Mouse (Mus musculus) myocyte (in vitro differentiated cells): ENCODE measurements around the gene Wdr66. TPM values are rescaled to one million over a fixed set of nuclear protein-coding genes. Genes with fewer than 3 reads are reported as not detected.

Experiments used
- H3K27me3 ChIP-seq: one replicate; pipeline ENCODE4 v1.6.1; 2011; ENCODE audit not compliant: control insufficient read depth, insufficient read depth, insufficient read length
- H3K36me3 ChIP-seq: one replicate; pipeline ENCODE4 v1.6.1; 2011; ENCODE audit not compliant: control insufficient read depth, insufficient read depth
- H3K4me2 ChIP-seq: one replicate; pipeline ENCODE4 v1.6.1; 2011; ENCODE audit warnings: low read depth, control low read depth
- H3K4me3 ChIP-seq: one replicate; pipeline ENCODE4 v1.5.1; 2011; ENCODE audit warnings: mild to moderate bottlenecking, control low read depth, moderate library complexity
- H3K79me2 ChIP-seq: one replicate; pipeline ENCODE4 v1.6.1; 2011; ENCODE audit not compliant: control insufficient read depth, insufficient read depth
- H3ac ChIP-seq: one replicate; pipeline ENCODE4 v1.6.1; 2011; ENCODE audit not compliant: control insufficient read depth, insufficient read length
- E2F4 ChIP-seq: IDR thresholded peaks from one replicate; pipeline ENCODE4 v1.6.1; 2011; ENCODE audit warnings: mild to moderate bottlenecking, control low read depth, moderate library complexity; ENCODE audit not compliant: insufficient read depth
- MAX ChIP-seq: IDR thresholded peaks from one replicate; pipeline ENCODE4 v1.6.1; 2011; ENCODE audit warnings: low read depth, mild to moderate bottlenecking, control low read depth
- MYOD1 ChIP-seq, 3 experiments: IDR thresholded peaks; one replicate each; pipeline ENCODE4 v1.6.1; 2011; ENCODE audit warnings: control low read depth in 2 of 3, low read depth in 2 of 3, mild to moderate bottlenecking in 2 of 3, moderate library complexity in 1 of 3; ENCODE audit not compliant: insufficient read length in 2 of 3, control insufficient read depth in 1 of 3
- MYOG ChIP-seq, 3 experiments: IDR thresholded peaks; one replicate each; pipeline ENCODE4 v1.6.1; 2011; ENCODE audit warnings: control low read depth in 2 of 3, low read depth in 2 of 3, mild to moderate bottlenecking in 2 of 3; ENCODE audit not compliant: insufficient read length in 2 of 3, control insufficient read depth in 1 of 3, insufficient read depth in 1 of 3
- POLR2A ChIP-seq: IDR thresholded peaks from one replicate; pipeline ENCODE4 v1.6.1; 2011; ENCODE audit warnings: low read depth, mild to moderate bottlenecking, control low read depth, moderate library complexity; ENCODE audit not compliant: insufficient read length
- POLR2AphosphoS2 ChIP-seq: IDR thresholded peaks from one replicate; pipeline ENCODE4 v1.6.1; 2011; ENCODE audit warnings: low read depth, control low read depth; ENCODE audit not compliant: insufficient read length
- REST ChIP-seq: IDR thresholded peaks from one replicate; pipeline ENCODE4 v1.6.1; 2011; ENCODE audit warnings: mild to moderate bottlenecking, control low read depth, moderate library complexity; ENCODE audit not compliant: insufficient read depth, insufficient read length
- SRF ChIP-seq: IDR thresholded peaks from one replicate; pipeline ENCODE4 v1.6.1; 2011; ENCODE audit warnings: low read depth; ENCODE audit not compliant: control insufficient read depth, insufficient read length
- TCF12 ChIP-seq: IDR thresholded peaks from one replicate; pipeline ENCODE4 v1.6.1; 2011; ENCODE audit warnings: mild to moderate bottlenecking, control low read depth; ENCODE audit not compliant: poor library complexity, insufficient read depth, severe bottlenecking
- TCF3 ChIP-seq: IDR thresholded peaks from one replicate; pipeline ENCODE4 v1.6.1; 2011; ENCODE audit warnings: low read depth, control low read depth; ENCODE audit not compliant: insufficient read length
- USF1 ChIP-seq: IDR thresholded peaks from one replicate; pipeline ENCODE4 v1.6.1; 2011; ENCODE audit warnings: low read depth, mild to moderate bottlenecking, control low read depth, moderate library complexity
- polyA plus RNA-seq: library from polyadenylated mRNA; unstranded; fragments of >200 nt; fragmentation: generic; extraction: Trizol; gene quantifications from one replicate; pipeline ENCODE4 v1.2.1, GENCODE M21; 2012; ENCODE audit warnings: missing spikeins

Gene Wdr66
- polyA plus RNA-seq, 1 experiment: 0.38 TPM

DNA sequence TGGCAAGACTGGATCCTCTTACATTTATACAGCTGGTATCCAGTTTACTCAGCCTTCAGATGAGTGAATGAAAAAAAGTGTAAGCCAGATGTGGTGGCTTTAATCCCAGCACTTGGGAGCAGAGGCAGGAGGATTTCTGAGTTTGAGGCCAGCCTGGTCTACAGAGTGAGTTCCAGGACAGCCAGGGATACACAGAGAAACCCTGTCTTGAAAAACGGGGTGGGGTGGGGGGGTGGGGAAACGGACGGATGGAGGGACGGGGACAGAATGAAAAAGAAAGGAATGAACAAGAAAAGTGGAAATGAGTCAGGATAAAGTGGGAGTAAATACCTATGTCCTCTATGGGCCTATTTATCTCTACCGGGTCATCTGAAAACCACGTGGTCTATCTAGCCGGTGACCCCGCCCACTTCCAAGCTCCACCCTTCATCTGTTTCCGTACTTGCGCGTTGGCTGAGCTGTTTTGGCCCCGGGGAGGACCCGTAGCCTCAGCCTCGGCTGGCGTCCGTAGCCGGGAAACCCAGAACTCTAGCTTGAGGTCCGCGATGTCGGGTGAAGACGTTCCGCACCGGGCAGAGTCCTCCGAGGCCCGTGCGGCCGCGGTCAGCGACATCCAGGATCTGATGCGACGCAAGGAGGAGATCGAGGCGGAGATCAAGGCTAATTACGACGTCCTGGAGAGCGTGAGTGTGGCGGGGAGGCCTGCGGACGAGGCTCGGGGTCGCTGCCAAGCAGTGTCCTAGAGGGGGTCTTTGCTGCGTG is 24.0 kb upstream of the Wdr66 start:
- Histone ChIP-seq H3K4me3 (peak overlapping the region; percentile 70), H3K4me2 (peak overlapping the region; percentile 89), H3K27me3 (no peaks in the 10 kb centered on the region), H3K79me2 (peaks cover 18% of the 10 kb centered on the region), H3ac (no peak overlapping the region), H3K36me3 (peaks cover 3% of the 10 kb centered on the region)
- TF ChIP-seq SRF (no peak), MAX (peak; percentile 41), REST (no peak), E2F4 (peak; percentile 69), MYOG (IDR thresholded peaks at IDR 0.05; ENCODE audit: control insufficient read depth in 1 of 3, insufficient read depth in 1 of 3, insufficient read length in 2 of 3, low read depth in 2 of 3) (peak in 1 of 3 experiments; percentile 17), MYOD1 (IDR thresholded peaks at IDR 0.05; ENCODE audit: control insufficient read depth in 1 of 3, insufficient read length in 2 of 3, low read depth in 2 of 3) (peak in 1 of 3 experiments; percentile 3), POLR2AphosphoS2 (peak; percentile 39), USF1 (peak; percentile 93), TCF12 (no peak), POLR2A (peak; percentile 62)

DNA sequence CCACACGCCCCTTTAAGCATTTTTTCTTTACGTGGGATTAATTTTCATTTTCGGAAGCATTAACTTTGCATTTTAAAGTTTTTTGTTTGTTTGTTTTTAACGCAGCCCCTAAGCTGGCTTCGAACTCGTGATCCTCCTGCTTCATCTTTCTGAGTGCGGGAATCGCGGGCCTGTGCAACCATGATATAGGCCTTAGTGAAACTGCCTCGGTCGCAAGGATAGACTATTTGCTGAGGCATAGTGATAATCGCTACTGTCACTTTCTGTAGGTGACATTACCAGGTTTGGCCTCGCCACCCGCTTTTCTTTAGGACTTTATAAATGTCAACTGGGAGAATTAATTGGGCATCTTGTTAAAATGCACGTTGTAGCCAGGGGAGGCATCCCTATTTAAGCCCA is 23.4 kb upstream of the Wdr66 start:
- H3ac ChIP-seq: no peak overlapping the region
- peak overlapping the region; percentile 70 for H3K4me3 ChIP-seq
- H3K36me3 ChIP-seq: peaks cover 3% of the 10 kb centered on the region
- TF ChIP-seq SRF: no peak
- H3K79me2 ChIP-seq: peaks cover 18% of the 10 kb centered on the region
- H3K4me2 ChIP-seq: peak overlapping the region; percentile 89
- no peaks in the 10 kb centered on the region for H3K27me3 ChIP-seq

DNA sequence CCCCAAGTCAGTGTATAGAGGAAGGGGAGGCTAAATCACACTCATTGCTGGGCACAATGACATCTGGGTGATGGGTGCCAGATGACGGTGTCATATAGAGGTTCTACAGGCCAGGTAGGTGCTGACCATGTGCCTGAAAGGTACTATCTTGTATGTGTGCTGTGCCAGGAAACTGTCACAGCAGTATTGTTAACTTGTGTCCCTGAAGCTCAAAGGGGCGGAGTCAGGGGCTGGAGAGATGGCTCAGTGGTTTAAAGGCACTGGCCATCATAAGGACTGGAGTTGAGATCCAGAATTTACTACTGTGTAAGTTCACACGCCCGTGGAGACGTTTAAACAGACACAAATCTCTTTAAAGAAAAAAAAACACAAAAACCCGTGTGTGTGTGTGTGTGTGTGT is 22.6 kb upstream of the Wdr66 start:
- H3K79me2 ChIP-seq: peaks cover 18% of the 10 kb centered on the region
- peaks cover 3% of the 10 kb centered on the region for H3K36me3 ChIP-seq
- TF ChIP-seq TCF12 (no peak), USF1 (no peak), POLR2A (no peak), MAX (no peak), MYOG (IDR thresholded peaks at IDR 0.05; ENCODE audit: control insufficient read depth in 1 of 3, insufficient read depth in 1 of 3, insufficient read length in 2 of 3, low read depth in 2 of 3) (no peak)
- H3ac ChIP-seq: no peak overlapping the region
- peak overlapping the region; percentile 89 for H3K4me2 ChIP-seq
- peak overlapping the region; percentile 70 for H3K4me3 ChIP-seq
- no peaks in the 10 kb centered on the region for H3K27me3 ChIP-seq

DNA sequence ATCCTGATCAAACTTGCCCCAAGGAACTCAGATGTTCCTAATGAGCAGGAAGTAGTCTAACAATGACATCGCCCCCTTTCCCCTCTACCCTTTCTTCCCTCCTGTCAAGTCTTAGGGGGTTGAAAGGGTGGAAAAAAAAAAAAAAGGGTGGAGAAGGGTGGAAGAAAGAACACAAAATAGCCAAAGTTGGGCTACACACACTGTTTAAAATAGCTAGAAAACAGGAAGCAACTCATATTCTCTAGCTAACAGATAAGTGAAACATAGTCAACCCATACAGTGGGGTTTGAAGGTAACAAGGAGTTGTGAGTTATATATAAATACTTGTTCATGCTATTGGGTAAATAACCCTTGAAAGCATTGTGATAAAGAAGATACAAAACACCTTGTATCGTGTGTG is 19.7 kb upstream of the Wdr66 start:
- TF ChIP-seq MYOG (IDR thresholded peaks at IDR 0.05; ENCODE audit: control insufficient read depth in 1 of 3, insufficient read depth in 1 of 3, insufficient read length in 2 of 3, low read depth in 2 of 3): no peak
- no peak for TF ChIP-seq POLR2AphosphoS2
- no peak for TF ChIP-seq SRF
- no peak for TF ChIP-seq POLR2A
- TF ChIP-seq TCF12: no peak
- no peak for TF ChIP-seq TCF3
- no peak for TF ChIP-seq USF1
- TF ChIP-seq E2F4: no peak
- no peak for TF ChIP-seq MAX
- TF ChIP-seq REST: no peak
- peaks cover 3% of the 10 kb centered on the region for H3K36me3 ChIP-seq
- H3K79me2 ChIP-seq: peaks cover 18% of the 10 kb centered on the region
- no peaks in the 10 kb centered on the region for H3K27me3 ChIP-seq
- H3ac ChIP-seq: no peak overlapping the region
- H3K4me2 ChIP-seq: no peak overlapping the region
- H3K4me3 ChIP-seq: no peak overlapping the region

DNA sequence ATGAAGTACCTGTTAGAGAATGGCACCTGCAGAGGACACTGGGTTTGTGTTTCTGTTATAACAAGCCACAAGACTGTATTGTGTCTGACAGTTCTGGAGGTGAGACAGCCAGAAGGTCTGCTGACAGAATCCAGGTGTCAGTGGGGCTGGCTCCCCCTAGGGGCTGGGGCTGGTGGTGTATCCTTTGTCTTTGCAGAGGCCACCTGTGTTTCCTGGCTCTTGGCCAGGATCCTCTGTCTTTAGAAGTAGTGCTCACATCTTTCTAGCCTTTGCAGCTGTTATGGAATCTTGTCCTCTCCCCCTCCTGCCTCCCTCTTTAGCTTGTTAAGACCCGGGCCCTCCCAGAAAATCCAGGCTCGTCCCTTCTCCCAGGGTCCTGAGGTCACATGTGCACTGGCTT is 16.2 kb upstream of the Wdr66 start:
- Histone ChIP-seq H3K36me3 (peaks cover 6% of the 10 kb centered on the region), H3K79me2 (peaks cover 6% of the 10 kb centered on the region), H3K4me2 (no peak overlapping the region), H3ac (no peak overlapping the region), H3K4me3 (no peak overlapping the region), H3K27me3 (no peaks in the 10 kb centered on the region)
- TF ChIP-seq MYOD1 (IDR thresholded peaks at IDR 0.05; ENCODE audit: control insufficient read depth in 1 of 3, insufficient read length in 2 of 3, low read depth in 2 of 3) (peak in 2 of 3 experiments; percentile 35 to 56), MYOG (IDR thresholded peaks at IDR 0.05; ENCODE audit: control insufficient read depth in 1 of 3, insufficient read depth in 1 of 3, insufficient read length in 2 of 3, low read depth in 2 of 3) (peak in 2 of 3 experiments; percentile 19 to 60), TCF3 (no peak)

DNA sequence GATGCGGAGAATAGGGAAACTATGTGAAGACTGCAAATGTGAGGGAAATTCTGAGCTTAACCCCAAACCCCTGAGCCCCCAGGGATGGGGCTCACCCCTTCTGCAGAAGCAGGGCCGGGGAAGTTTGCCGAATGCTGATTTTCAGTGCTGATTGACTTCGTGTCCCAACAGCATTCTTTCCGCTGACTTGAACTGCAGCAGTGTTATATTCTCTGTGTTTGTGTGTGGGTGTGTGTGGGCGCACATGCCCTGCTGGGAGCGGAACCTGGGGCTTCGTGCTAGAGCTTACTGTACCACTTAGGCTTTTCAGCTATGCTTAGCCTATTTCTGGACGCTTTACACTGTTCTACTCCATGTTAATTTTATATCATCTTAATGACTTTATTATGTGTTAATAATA is 15.5 kb upstream of the Wdr66 start:
- peaks cover 4% of the 10 kb centered on the region for H3K36me3 ChIP-seq
- H3K4me3 ChIP-seq: no peak overlapping the region
- no peak for TF ChIP-seq POLR2AphosphoS2
- peaks cover 4% of the 10 kb centered on the region for H3K79me2 ChIP-seq
- H3K4me2 ChIP-seq: no peak overlapping the region
- H3ac ChIP-seq: no peak overlapping the region
- no peaks in the 10 kb centered on the region for H3K27me3 ChIP-seq
